Mouse (Mus musculus) heart, adult 2 months (tissue): ENCODE data around the gene Mtmr4. TPM values are rescaled to one million over a fixed set of nuclear protein-coding genes. Genes with fewer than 3 reads are reported as not detected.

Source experiments
- DNase-seq, 2 experiments: peaks; one replicate each; pipeline ENCODE4 v3.0.0; 2021
- H3K27ac ChIP-seq: fragments of 200-600 bp; 2 replicates; pipeline ENCODE4 v1.8.1; 2022
- H3K27me3 ChIP-seq: fragments of 200-500 bp; 2 replicates; pipeline ENCODE4 v1.6.1; 2012; ENCODE audit warnings: mild to moderate bottlenecking, low read length, inconsistent platforms, mixed read lengths; ENCODE audit not compliant: control insufficient read depth, insufficient read depth
- H3K36me3 ChIP-seq: fragments of 200-500 bp; 2 replicates; pipeline ENCODE4 v1.6.1; 2012; ENCODE audit warnings: low read length, inconsistent platforms; ENCODE audit not compliant: control insufficient read depth, insufficient read depth
- H3K4me1 ChIP-seq: fragments of 200-500 bp; 2 replicates; pipeline ENCODE4 v1.6.1; 2011; ENCODE audit warnings: low read length; ENCODE audit not compliant: control insufficient read depth, insufficient read depth
- H3K4me3 ChIP-seq: fragments of 200-600 bp; 2 replicates; pipeline ENCODE4 v1.8.1; 2022
- H3K79me2 ChIP-seq: fragments of 200-500 bp; replicated peaks from 2 replicates; pipeline ENCODE4 v1.6.1; 2012; ENCODE audit warnings: mild to moderate bottlenecking, inconsistent platforms, low read length, moderate library complexity, mixed read lengths; ENCODE audit not compliant: control insufficient read depth, insufficient read depth
- H3K9ac ChIP-seq: fragments of 200-500 bp; 2 replicates; pipeline ENCODE4 v1.6.1; 2012; ENCODE audit warnings: low read depth, mild to moderate bottlenecking, control low read depth, inconsistent platforms, low read length, mixed read lengths
- CTCF ChIP-seq: fragments of 200-600 bp; IDR thresholded peaks from 2 replicates; pipeline ENCODE4 v1.8.1; 2022; ENCODE audit warnings: antibody characterized with exemption, mild to moderate bottlenecking, moderate library complexity
- EP300 ChIP-seq: fragments of 200-500 bp; IDR thresholded peaks from 2 replicates; pipeline ENCODE4 v1.6.1; 2011; ENCODE audit warnings: low read depth, low read length, control low read depth; ENCODE audit not compliant: insufficient read depth
- POLR2A ChIP-seq: fragments of 200-500 bp; IDR thresholded peaks from 2 replicates; pipeline ENCODE4 v1.6.1; 2011; ENCODE audit warnings: mild to moderate bottlenecking, low read depth, low read length, control low read depth; ENCODE audit not compliant: insufficient read depth
- WGBS: fragments of 180-500 bp; shearing (Covaris S2); methylation state at CpG from one replicate; pipeline ENCODE4 v1.1.7; 2018; 5-methylcytosine and 5-hydroxymethylcytosine counted together
- intact Hi-C: fragments of 180-260 bp; cut with DNase I; formaldehyde crosslinking; loops from one replicate; pipeline ENCODE4 v1.15.1; 2025
- polyA plus RNA-seq: library from polyadenylated mRNA; depleted of rRNA; stranded (reverse); fragments of >200 nt; gene quantifications from 2 replicates; pipeline ENCODE4 v1.2.3, GENCODE M21; 2012
- total RNA-seq, 2 experiments: library from RNA; stranded (reverse); gene quantifications; 2 replicates each; pipeline ENCODE4 v1.2.3; 2021

The Mtmr4 gene
- total and polyA plus RNA-seq, 3 experiments = 7.9 to 27.8 (median 24.7) TPM

- Histone ChIP-seq H3K36me3 (no peaks in the 10 kb centered on the region), H3K27me3 (no peaks in the 10 kb centered on the region), H3K27ac (no peak overlapping the region), H3K4me3 (no peak overlapping the region), H3K4me1 (no peaks in the 10 kb centered on the region), H3K9ac (no peak overlapping the region), H3K79me2 (no peaks in the 10 kb centered on the region)
- DNase-seq = no peak
- WGBS = 46% methylated on average over 6 of the region's 6 CpGs
- TF ChIP-seq CTCF (no peak), POLR2A (no peak), EP300 (no peak)
- intact Hi-C loops = no loop called here
These were observed 30.8 kb upstream of the Mtmr4 start for GRCm38 (mm10) chr11:87561208-87561607.

- 47% methylated on average over 3 of the region's 3 CpGs for WGBS
- Histone ChIP-seq H3K27ac (peak within 1 kb of the TSS; percentile 81), H3K4me1 (peaks cover 22% of the 10 kb centered on the region), H3K27me3 (no peaks in the 10 kb centered on the region), H3K36me3 (peaks cover 2% of the 10 kb centered on the region; the same call in 1 of the 2 replicates), H3K79me2 (no peaks in the 10 kb centered on the region), H3K9ac (no peak within 1 kb of the TSS), H3K4me3 (no peak within 1 kb of the TSS)
- DNase-seq = no peak
- TF ChIP-seq POLR2A (peak; percentile 23; the same call in 1 of the 2 replicates), EP300 (no peak), CTCF (no peak)
- intact Hi-C loops = no loop called here
These were observed 25.5 kb upstream of the Mtmr4 start, which contains the start of gene Gm11492 for GRCm38 (mm10) chr11:87566501-87566900. Gene Gm11492, plus strand, starts transcription at chr11:87566653.

GRCm38 (mm10) chr11:87568255-87568953 lies 23.6 kb upstream of the Mtmr4 start, which contains the start of gene Sept4:
Gene Sept4, plus strand, starts transcription at chr11:87568903.
- Histone ChIP-seq H3K4me3 (no peak within 1 kb of the TSS), H3K36me3 (peaks cover 2% of the 10 kb centered on the region; the same call in 1 of the 2 replicates), H3K27ac (peak within 1 kb of the TSS; percentile 79), H3K4me1 (peaks cover 27% of the 10 kb centered on the region), H3K79me2 (no peaks in the 10 kb centered on the region), H3K27me3 (no peaks in the 10 kb centered on the region), H3K9ac (no peak within 1 kb of the TSS)
- no peak for DNase-seq
- intact Hi-C loops = no loop called here
- TF ChIP-seq EP300 = no peak
- no peak for TF ChIP-seq CTCF
- TF ChIP-seq POLR2A = no peak
- WGBS = 65% methylated on average over 7 of the region's 7 CpGs

GRCm38 (mm10) chr11:87570743-87571142 lies 21.2 kb upstream of the Mtmr4 start:
- H3K36me3 ChIP-seq = peaks cover 2% of the 10 kb centered on the region; the same call in 1 of the 2 replicates
- no peak for TF ChIP-seq POLR2A
- TF ChIP-seq CTCF = no peak
- no peak for TF ChIP-seq EP300
- H3K4me3 ChIP-seq = no peak overlapping the region
- peaks cover 27% of the 10 kb centered on the region for H3K4me1 ChIP-seq
- peak overlapping the region; percentile 79 for H3K27ac ChIP-seq
- 16% methylated on average over 5 of the region's 5 CpGs for WGBS
- intact Hi-C loops = no loop called here
- no peaks in the 10 kb centered on the region for H3K79me2 ChIP-seq
- H3K9ac ChIP-seq = no peak overlapping the region
- DNase-seq = no peak
- H3K27me3 ChIP-seq = no peaks in the 10 kb centered on the region

- Histone ChIP-seq H3K79me2 (no peaks in the 10 kb centered on the region), H3K27ac (peak overlapping the region; percentile 79), H3K27me3 (no peaks in the 10 kb centered on the region), H3K36me3 (peaks cover 2% of the 10 kb centered on the region; the same call in 1 of the 2 replicates), H3K9ac (peak overlapping the region; percentile 31), H3K4me3 (no peak overlapping the region), H3K4me1 (peaks cover 27% of the 10 kb centered on the region)
- WGBS = 42% methylated on average over 1 of the region's 1 CpGs
- peak in 1 of 2 experiments; percentile 37 for DNase-seq
- TF ChIP-seq POLR2A = no peak
- no peak for TF ChIP-seq CTCF
- no peak for TF ChIP-seq EP300
- intact Hi-C loops = no loop called here
These were observed 20.5 kb upstream of the Mtmr4 start for GRCm38 (mm10) chr11:87571361-87571950.

GRCm38 (mm10) chr11:87573751-87574150 lies 18.2 kb upstream of the Mtmr4 start:
- H3K27me3 ChIP-seq = no peaks in the 10 kb centered on the region
- H3K9ac ChIP-seq = no peak overlapping the region
- WGBS = 75% methylated on average over 7 of the region's 7 CpGs
- H3K4me1 ChIP-seq = peaks cover 27% of the 10 kb centered on the region
- peaks cover 2% of the 10 kb centered on the region; the same call in 1 of the 2 replicates for H3K36me3 ChIP-seq
- no peak overlapping the region for H3K4me3 ChIP-seq
- TF ChIP-seq CTCF = no peak
- no peak overlapping the region; the same call in 1 of the 2 replicates for H3K27ac ChIP-seq
- no peaks in the 10 kb centered on the region for H3K79me2 ChIP-seq
- DNase-seq = no peak
- intact Hi-C loops = no loop called here
